Mouse (Mus musculus) olfactory bulb, adult 2 months (tissue): ENCODE data around the gene Camta1. TPM values are rescaled to one million over a fixed set of nuclear protein-coding genes. Genes with fewer than 3 reads are reported as not detected.

Experiments used
- H3K27ac ChIP-seq: fragments of 200-500 bp; 2 replicates; pipeline ENCODE4 v1.5.1; 2012; ENCODE audit warnings: low read depth, low read length; ENCODE audit not compliant: insufficient read depth
- H3K4me1 ChIP-seq: fragments of 200-500 bp; 2 replicates; pipeline ENCODE4 v1.6.1; 2012; ENCODE audit warnings: low read length; ENCODE audit not compliant: control insufficient read depth, insufficient read depth
- H3K4me3 ChIP-seq: fragments of 200-500 bp; 2 replicates; pipeline ENCODE4 v1.5.1; 2012; ENCODE audit warnings: mild to moderate bottlenecking, low read depth, low read length, moderate library complexity; ENCODE audit not compliant: insufficient read depth
- CTCF ChIP-seq: fragments of 200-500 bp; IDR thresholded peaks from 2 replicates; pipeline ENCODE4 v1.5.1; 2012; ENCODE audit warnings: low read depth, mild to moderate bottlenecking, low read length, moderate library complexity; ENCODE audit not compliant: insufficient read depth
- POLR2A ChIP-seq: fragments of 200-500 bp; IDR thresholded peaks from 2 replicates; pipeline ENCODE4 v1.6.1; 2012; ENCODE audit warnings: mild to moderate bottlenecking, low read depth, low read length, moderate library complexity; ENCODE audit not compliant: insufficient read depth
- WGBS: fragments of 180-500 bp; shearing (Covaris S2); methylation state at CpG from one replicate; pipeline ENCODE4 v1.1.7; 2018; 5-methylcytosine and 5-hydroxymethylcytosine counted together
- polyA plus RNA-seq: library from polyadenylated mRNA; stranded (reverse); fragments of >200 nt; gene quantifications from 2 replicates; pipeline ENCODE4 v1.2.4, GENCODE M21; 2012; ENCODE audit warnings: low replicate concordance; ENCODE audit not compliant: missing spikeins, insufficient read depth, insufficient read length

The Camta1 gene
- polyA plus RNA-seq, 1 experiment: 363 TPM

DNA sequence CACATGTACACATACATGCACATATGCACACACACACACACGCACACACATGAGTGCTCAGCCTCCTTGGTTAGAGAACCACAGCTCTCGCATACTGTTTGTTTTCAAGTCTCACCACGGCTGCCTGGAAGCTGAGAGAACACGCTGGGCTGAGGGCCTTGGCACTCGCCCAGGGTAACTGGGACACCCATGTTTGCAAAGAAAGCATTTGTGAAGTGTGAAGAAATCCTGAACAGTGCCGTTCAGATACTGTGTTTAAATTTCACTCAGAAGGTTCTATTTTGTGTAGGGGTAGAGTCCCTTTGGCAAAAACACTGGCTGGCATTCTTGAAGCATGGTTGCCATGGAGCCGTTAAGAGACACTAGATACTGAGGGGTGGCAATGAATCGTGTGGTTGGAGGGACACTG, 682.7 kb downstream of the Camta1 start:
- H3K27ac ChIP-seq: no peak overlapping the region
- TF ChIP-seq POLR2A: no peak

DNA sequence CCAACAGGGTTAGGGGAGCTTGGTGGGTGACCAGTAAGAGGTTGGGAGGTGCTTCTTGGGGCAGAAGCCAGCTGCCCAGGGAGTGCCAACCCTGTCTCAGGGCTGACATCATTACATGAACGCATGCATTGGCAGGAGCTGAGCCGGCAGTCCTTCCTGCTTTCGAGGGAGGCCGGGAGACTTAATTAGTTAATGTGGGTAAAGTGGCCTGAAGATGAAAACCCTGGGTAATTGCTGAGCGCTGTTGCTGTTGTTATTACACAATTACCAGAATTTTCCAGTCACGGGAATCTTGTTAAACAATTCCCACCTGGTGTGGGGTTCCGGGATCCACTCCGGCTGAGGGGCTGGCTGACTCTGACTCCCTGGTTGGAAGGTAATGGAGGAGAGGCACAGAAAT, 689.1 kb downstream of the Camta1 start:
- peaks cover 13% of the 10 kb centered on the region for H3K4me1 ChIP-seq
- no peak for TF ChIP-seq CTCF
- no peak for TF ChIP-seq POLR2A
- WGBS: 63% methylated on average over 8 of the region's 8 CpGs

More for the DNA sequence above, 682.7 kb downstream of the Camta1 start:
- WGBS: 26% methylated on average over 8 of the region's 8 CpGs
- Histone ChIP-seq H3K4me3 (no peak overlapping the region), H3K4me1 (peaks cover 33% of the 10 kb centered on the region)

DNA sequence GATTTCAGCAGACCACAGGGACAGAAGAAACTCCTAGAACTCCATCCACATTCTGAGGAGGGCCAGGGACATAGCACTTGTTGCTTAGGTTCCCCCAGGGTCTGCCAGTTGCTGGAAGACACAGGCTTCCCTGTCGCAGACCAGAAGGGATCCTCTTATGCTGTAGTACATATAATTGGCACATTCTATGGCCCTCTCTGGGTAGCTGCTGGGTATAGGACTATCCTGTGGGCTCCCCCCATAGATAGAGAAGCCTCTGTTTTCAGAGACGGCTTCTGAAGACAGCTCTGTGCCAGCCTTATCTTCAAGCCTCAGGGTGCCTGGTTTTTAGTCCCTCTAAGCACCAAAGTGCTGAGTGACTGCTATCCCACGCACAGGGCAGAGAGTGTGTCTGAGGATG, 690.6 kb downstream of the Camta1 start:
- TF ChIP-seq POLR2A (no peak), CTCF (no peak)
- 88% methylated on average over 3 of the region's 3 CpGs for WGBS
- peaks cover 2% of the 10 kb centered on the region for H3K4me1 ChIP-seq
- no peak overlapping the region for H3K27ac ChIP-seq
- no peak overlapping the region for H3K4me3 ChIP-seq

More for the DNA sequence above, 689.1 kb downstream of the Camta1 start:
- no peak overlapping the region for H3K27ac ChIP-seq
- H3K4me3 ChIP-seq: no peak overlapping the region

DNA sequence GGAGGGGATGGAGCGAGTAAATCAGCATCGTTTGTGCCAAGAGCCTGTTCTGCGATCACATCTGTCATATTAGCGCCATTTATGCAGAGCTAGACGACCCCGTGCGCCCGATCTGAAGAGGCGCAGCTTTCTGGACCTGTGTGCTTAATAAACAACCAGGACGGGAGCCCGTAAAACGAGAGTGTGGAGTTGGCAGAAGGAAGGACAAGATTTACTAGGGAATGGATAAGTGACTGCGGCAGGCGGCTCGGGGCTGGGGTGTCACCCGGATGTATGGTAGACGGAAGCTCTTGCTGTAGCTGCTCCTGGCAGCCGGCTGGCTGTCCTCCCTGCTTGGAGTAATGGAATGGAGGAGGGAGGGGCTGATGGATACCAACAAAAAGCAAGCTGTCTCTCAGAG, 691.0 kb downstream of the Camta1 start:
- Histone ChIP-seq H3K27ac (no peak overlapping the region), H3K4me3 (no peak overlapping the region), H3K4me1 (peaks cover 5% of the 10 kb centered on the region)
- TF ChIP-seq POLR2A (no peak), CTCF (no peak)
- 65% methylated on average over 18 of the region's 18 CpGs for WGBS

DNA sequence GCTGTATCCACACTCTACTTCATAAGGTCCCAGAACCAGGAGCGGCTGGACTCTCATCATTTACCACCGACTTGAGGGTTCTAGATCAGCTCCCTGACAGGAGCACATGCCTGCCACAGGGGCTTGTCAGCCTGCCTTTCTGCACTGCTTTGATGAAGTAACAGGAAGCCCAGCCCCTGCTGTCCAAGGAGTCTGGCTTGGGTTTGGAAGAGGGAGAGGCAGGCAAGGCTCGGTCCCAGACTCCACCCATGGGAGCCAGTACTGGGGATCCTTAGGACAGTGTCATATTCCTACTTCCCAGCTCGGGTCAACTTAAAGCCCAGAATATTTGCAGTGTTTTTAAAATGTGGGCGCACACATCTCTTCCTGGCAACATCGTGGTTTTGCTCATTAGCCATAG, 694.7 kb downstream of the Camta1 start:
- no peak overlapping the region for H3K4me3 ChIP-seq
- no peak for TF ChIP-seq POLR2A
- TF ChIP-seq CTCF: no peak
- H3K4me1 ChIP-seq: peaks cover 11% of the 10 kb centered on the region
- 92% methylated on average over 6 of the region's 6 CpGs for WGBS
- H3K27ac ChIP-seq: no peak overlapping the region

DNA sequence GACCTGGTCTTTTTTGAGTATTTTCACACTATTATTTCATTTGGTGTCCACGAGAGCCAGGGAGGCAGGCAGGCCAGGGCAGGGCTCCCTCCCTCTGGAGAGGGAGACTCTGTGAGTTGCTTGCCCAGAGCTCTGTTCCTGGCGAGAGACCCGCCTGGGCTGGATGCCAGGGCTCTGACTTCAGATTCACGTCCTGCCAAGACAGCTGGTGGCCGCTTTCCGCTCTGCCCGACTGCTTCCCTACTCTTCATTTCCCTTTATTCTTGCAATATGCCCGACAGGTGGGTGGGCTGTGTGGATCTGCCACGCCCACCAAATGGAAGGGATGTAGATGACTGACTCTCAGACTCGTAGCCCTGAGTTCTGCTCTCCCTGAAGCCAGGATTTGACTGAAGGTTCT, 696.1 kb downstream of the Camta1 start:
- TF ChIP-seq POLR2A (no peak), CTCF (no peak)
- Histone ChIP-seq H3K4me1 (peaks cover 11% of the 10 kb centered on the region), H3K27ac (no peak overlapping the region), H3K4me3 (no peak overlapping the region)
- WGBS: 28% methylated on average over 10 of the region's 10 CpGs

DNA sequence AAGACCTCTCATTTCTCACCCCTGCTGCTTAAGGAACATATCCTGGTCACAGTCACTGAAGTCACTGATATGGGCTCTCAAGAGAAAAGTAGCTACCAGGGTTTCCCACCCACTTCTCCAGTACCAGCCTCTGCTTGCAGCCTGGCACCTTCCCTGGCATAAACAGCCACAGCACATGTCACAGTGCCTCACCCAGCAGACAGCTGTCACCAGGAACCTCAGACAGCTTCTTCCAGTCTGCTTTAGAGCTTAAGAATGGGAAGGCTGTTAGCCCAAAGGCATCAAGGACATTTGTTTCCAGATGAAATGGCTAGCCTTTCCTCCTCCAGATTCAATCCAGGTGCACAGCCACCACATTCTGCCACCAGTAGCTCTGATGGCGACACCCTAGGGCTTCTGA, 697.4 kb downstream of the Camta1 start:
- Histone ChIP-seq H3K4me1 (peaks cover 11% of the 10 kb centered on the region), H3K4me3 (no peak overlapping the region), H3K27ac (no peak overlapping the region)
- 100% methylated on average over 1 of the region's 1 CpGs for WGBS
- no peak for TF ChIP-seq POLR2A
- TF ChIP-seq CTCF: no peak

DNA sequence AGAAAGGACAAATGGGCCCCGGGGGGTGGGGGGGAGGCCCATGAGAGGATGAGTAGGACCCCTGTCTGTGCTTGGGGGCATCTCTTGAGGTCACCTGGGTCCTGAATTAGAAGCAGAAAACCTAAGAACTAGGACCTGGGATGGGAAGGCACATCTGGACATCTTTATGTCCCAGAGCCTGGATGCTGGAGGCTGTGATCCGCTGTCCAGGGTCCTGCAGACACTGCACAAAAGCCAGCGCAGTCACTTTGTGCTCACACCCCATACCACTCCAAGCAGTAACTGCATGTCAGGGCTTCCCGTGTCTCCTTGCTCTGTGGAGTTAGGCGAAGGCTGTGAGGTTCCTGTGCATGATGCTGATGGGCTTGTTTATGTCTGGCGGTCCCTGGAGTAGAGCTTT, 699.8 kb downstream of the Camta1 start:
- TF ChIP-seq CTCF: no peak
- TF ChIP-seq POLR2A: no peak
- WGBS: 74% methylated on average over 6 of the region's 6 CpGs
- Histone ChIP-seq H3K4me3 (no peak overlapping the region), H3K27ac (no peak overlapping the region), H3K4me1 (peaks cover 14% of the 10 kb centered on the region)

DNA sequence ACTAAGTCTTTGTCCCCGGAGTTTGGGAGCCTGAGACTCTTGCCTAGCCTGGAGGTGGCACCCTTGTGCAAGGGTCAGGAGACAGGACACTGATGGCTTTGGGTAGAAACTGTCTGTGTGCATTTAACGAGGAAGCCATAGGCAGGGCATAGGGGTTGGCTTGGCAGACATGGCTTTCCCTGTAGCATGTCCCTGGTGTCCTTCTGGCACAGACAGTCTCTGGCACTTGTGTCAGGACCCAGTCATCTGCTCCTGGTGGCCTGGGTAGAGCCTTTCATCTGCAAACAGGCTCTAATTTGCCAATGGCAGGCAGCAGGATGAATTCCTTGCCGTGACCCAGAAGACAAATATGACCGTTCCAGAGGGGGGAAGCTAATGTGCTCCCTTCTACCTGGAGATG, 700.7 kb downstream of the Camta1 start:
- no peak overlapping the region for H3K4me3 ChIP-seq
- peaks cover 12% of the 10 kb centered on the region for H3K4me1 ChIP-seq
- 77% methylated on average over 4 of the region's 4 CpGs for WGBS
- H3K27ac ChIP-seq: no peak overlapping the region
- TF ChIP-seq CTCF (no peak), POLR2A (no peak)

DNA sequence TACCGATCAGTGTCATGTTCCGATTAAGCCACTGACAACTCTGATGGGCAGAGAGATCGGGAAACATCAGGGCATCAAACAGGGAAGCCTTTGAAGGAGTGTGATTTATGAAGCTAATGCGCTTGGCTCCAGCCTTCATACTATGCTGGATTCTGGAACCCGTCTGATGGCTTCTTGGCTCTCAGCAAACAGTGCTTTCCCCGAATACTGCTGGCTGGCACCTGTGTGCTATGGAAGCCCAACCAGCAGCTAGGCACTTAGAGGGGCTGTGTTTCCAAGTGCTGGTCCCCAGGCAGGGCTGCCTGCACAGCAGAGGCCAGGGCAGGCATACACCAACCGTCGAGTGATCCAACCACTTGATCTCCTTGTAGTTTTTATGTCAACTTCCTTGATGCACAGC, 701.2 kb downstream of the Camta1 start:
- Histone ChIP-seq H3K4me1 (peaks cover 7% of the 10 kb centered on the region), H3K27ac (no peak overlapping the region), H3K4me3 (no peak overlapping the region)
- 70% methylated on average over 8 of the region's 8 CpGs for WGBS
- TF ChIP-seq CTCF (no peak), POLR2A (no peak)
